Mouse (Mus musculus) embryo, embryonic 10.5 days (tissue): ENCODE data around the gene Timm23.
"Not testable (repeated sequence)": the region's sequence is repeated elsewhere in the genome, so short reads cannot be mapped to it uniquely, and the experiment has no call there.

Experiments
- DNase-seq: peaks from one replicate; pipeline ENCODE4 v3.0.0-alpha.2; 2015; ENCODE audit warnings: low spot score

The Timm23 gene

DNA sequence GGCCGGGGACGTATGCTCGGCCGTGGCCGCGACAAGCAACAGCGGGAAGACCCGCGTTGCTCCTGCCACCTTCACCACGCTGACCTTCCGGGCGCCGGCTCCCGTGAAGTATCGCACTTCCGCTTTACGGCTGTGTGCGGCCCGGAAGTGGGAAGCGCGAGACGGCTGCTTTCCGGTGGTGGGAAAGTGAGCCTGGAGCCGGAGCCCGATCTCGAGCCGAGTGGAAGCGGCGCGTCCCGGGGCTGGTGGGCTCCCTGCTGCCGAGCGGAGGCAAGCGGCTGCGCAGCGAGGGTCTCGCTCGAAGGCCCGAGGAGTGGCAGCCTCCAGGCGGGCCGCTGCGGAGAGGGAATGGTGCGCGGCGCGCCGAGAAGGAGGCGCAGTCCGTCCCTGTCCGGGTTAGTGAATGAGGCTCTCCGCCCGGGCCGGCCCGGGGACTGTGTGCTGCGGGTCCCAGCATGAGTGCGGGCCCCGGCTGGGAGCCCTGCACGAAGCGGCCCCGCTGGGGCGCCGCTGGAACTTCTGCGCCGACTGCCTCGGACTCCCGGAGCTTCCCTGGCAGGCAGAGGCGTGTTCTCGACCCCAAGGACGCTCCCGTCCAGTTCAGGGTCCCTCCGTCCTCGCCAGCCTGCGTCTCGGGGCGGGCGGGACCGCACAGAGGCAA lies at the start of gene Timm23, which contains the start of gene Parg:
Gene Timm23, minus strand, starts transcription at position 108 of the 661 bp plus-strand sequence.
Gene Parg, plus strand, starts transcription at position 159 of the 661 bp plus-strand sequence.
- peak; percentile 94 for DNase-seq

GRCm38 (mm10) chr14:32249616-32250015 lies 47.9 kb upstream of the Timm23 start:
- DNase-seq: no peak

- DNase-seq: peak; percentile 62
Observed at GRCm38 (mm10) chr14:32246019-32246418, 44.3 kb upstream of the Timm23 start.

- no peak for DNase-seq
Observed at GRCm38 (mm10) chr14:32242401-32242800, 40.7 kb upstream of the Timm23 start.

DNA sequence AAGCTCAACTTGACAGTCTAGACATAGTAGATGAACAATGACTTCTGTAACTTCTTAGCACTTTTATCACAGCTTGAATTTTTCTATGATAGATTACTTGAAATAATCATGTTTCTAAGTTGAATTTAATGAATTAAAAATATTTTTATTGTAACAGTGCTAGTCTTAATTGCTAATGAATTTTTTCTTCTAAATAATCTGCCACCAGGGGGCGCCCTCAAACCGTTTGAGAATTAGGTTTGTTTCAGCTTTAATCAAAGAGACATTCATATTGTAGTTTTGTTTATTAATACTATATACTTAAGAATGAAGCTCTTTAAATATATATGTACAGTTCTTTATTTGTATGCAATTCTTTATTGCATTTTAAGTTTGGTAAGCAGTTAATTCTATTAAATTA lies 27.3 kb upstream of the Timm23 start:
- peak; percentile 79 for DNase-seq

DNA sequence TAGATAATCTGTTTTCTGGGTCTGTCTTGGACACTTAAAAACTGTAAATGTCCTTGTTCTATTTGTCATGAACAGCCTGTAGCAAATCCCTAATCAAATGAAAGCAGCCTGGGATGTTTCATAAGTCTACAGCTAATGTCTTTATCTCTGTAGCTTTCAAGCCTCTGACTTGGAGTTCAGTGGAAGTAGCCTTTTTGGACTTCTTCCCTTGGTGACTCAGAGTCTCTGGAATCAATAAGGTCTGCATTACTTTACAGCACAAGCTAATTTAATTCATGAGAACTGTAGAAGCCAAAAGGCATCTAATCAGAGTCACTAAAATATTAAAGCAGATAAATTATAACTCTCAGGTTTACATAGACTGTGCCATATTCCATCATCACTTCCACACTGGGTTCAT lies 24.9 kb upstream of the Timm23 start:
- DNase-seq: no peak

DNA sequence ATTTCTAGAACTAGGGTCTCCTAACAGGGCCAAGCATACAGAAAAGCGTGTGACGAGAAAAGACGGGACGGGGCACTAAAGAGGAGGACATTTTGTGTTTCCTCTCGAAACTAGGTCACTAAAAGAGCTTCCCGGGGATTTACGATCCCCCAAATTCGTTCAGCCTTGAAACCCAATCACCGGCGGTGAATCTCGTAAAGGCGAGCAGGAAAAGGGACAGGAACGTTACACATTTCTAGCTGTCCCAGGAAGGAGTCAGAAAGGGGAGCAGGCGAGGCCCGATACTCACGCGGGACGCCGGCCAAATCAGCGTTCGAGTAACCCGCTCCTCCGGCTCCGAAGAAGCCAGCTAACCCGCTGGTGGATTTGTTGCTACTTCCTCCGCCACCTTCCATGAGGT lies 344 bp downstream of the Timm23 start:
- DNase-seq: peak; percentile 46

- DNase-seq: not testable (repeated sequence)
Observed at GRCm38 (mm10) chr14:32193557-32193956, 8.1 kb downstream of the Timm23 start.

DNA sequence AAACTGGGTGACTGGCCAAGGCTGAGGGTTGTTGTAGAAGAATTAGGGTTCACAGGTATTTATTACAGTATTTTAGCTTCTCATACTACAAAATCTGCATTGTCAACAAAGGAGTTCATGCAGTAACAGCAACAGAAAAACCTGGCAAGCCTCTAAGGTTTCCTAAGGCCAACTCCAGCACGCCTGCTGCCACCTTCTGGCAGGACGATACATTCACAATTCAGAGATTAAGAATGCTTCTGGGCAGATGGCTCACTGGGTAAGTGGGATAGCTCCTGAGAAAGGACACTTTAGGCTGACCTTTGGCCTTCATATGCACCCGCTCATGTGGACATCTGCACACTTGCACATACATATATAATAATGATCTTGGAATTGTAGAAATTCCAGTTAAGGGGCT lies 9.3 kb downstream of the Timm23 start:
- DNase-seq: peak; percentile 67

GRCm38 (mm10) chr14:32191926-32192325 lies 9.8 kb downstream of the Timm23 start:
- no peak for DNase-seq

GRCm38 (mm10) chr14:32190627-32191391 lies 10.9 kb downstream of the Timm23 start:
- DNase-seq: no peak

GRCm38 (mm10) chr14:32183846-32184245 lies 17.9 kb downstream of the Timm23 start:
- DNase-seq: no peak

GRCm38 (mm10) chr14:32180861-32181260 lies 20.8 kb downstream of the Timm23 start:
- no peak for DNase-seq

GRCm38 (mm10) chr14:32179393-32180195 lies 22.1 kb downstream of the Timm23 start:
- DNase-seq: no peak

GRCm38 (mm10) chr14:32176590-32176989 lies 25.1 kb downstream of the Timm23 start:
- DNase-seq: not testable (repeated sequence)

DNA sequence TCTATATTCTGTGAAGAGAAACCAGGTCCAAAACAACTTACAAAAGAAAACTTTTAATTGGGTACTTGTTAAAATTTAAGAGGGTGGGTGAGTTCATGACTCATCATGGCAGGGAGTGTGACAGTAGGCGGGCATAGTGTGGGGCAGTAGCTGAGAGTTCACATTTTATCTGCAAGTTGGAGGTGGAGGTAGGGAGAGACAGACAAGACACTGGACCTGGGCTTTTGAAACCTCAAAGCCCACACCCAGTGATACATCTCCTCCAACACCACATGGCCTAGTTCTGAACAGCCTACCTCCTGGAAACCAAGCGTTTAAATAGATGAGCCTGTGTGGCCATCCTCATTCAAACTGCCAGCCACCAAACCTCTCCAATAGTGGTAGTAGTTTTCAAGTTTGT lies 26.4 kb downstream of the Timm23 start:
- no peak for DNase-seq

GRCm38 (mm10) chr14:32170137-32170536 lies 31.6 kb downstream of the Timm23 start:
- no peak for DNase-seq

- DNase-seq: no peak
Observed at GRCm38 (mm10) chr14:32168653-32169231, 33.0 kb downstream of the Timm23 start.

GRCm38 (mm10) chr14:32167326-32167725 lies 34.4 kb downstream of the Timm23 start:
- no peak for DNase-seq

DNA sequence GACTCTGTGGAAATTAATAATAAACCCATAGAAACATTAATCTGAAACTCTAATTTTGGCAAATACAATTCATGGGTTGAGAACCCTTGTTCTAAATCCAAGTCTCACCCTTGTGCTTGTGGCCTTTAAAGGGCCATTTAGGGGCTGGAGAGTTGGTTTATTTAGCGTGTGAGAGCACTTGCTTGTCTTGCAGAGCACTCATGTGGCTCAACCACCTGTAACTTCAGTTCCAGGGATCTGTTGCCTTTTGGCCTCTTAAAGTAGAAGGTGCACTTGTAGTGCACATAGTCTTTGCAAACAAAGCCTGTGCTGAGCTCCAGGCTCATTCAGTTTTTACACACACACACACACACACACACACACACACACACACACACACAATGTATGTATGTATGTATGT lies 34.9 kb downstream of the Timm23 start:
- no peak for DNase-seq

- DNase-seq: no peak
Observed at GRCm38 (mm10) chr14:32166062-32166441, 35.6 kb downstream of the Timm23 start.
